Mouse (Mus musculus) megakaryocyte, embryonic 14.5 days (primary cell): ENCODE results near the gene Cdk14.

ENCODE experiments used
- FLI1 ChIP-seq: IDR thresholded peaks from 2 replicates; pipeline ENCODE4 v1.6.1; 2012; ENCODE audit warnings: low read length, inconsistent platforms, mixed read lengths
- GATA1 ChIP-seq: IDR thresholded peaks from 3 replicates; pipeline ENCODE4 v1.6.1; 2012; ENCODE audit warnings: mixed read lengths, low read length, inconsistent platforms, borderline replicate concordance

GRCm38 (mm10) chr5:5361684-5362083, 58.4 kb downstream of the Cdk14 start:
- no peak for TF ChIP-seq GATA1
- no peak for TF ChIP-seq FLI1
